Mouse (Mus musculus): ENCODE results near the gene Rock2.

Rock2 gene

DNA sequence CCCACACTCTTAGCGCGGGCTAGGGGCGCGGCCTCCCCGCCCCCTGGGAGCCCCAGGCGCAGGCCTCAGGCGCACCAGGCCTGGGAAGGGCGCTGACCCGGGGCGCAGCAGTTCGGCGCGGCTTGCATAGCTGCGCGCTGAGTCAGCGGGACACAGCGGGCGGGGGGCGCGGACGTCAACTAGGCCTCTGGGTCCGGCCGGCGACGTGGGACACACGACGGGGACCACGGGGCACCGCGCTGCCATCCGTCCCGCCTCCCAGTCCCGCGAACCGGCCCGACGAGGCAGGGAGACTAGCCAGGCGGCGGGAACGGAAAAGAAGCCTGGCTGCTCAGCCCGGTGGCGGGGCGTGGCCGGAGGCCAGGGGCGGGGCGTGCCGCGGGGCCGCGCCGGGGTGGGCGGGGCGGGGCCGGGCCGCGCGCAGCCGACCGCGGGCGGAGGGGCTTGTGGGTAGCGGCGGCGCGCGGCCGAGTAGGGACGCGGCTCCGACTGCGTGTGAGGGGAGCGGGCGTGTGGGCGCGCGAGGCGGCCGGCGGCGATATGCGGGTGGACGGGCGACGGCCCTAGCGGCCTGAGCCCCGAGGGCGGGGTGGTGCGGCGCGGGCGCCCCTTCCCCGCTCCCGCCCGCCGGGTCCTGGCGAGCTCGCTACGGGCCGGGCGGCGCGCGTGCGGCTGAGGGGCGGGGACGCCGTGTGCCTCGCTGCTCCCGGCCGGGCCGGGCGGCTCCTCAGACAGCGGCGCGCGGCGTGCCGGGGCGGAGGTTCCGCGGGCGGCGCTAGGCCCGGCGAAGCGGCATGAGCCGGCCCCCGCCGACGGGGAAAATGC, at the start of gene Rock2:
Gene Rock2, plus strand, starts transcription at position 500 of the 825 bp plus-strand sequence.
- in situ Hi-C loops (cut with MboI; ENCODE audit: unreplicated experiment in 2 of 2): no loop called here

DNA sequence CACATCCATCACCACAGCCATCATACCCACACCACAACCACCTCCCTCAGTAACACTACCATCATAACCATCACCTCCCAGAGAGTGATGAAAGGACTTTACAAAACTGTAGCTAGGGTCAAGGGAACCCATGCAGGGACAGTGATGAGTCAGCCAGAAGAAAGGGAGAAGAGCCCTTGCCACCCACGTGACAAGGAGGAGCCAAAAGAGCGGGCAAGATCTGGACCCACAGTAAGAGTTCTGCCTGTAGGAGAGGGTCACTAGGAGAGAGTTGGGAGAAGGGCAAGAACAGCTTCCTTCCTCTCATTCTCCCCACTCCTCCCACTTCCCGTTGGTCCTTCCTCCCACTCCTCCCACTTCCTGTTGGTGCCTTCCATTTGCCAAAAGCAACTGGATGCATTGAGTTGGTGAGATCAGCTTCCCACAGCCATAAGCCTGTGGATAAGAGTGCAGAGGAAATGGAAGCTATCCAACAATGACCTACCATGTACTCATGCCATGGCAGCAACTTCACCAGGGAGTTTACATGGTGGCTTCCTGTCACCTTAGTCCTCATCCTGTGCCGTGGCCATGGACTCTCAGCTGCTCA, 47.4 kb upstream of the Rock2 start:
- in situ Hi-C loops (cut with MboI; ENCODE audit: unreplicated experiment in 2 of 2): loop anchor here in 1 of 2 experiments (25.0 kb wide), 1 partner anchor 90 kb away; no protein-coding TSS in a partner anchor

DNA sequence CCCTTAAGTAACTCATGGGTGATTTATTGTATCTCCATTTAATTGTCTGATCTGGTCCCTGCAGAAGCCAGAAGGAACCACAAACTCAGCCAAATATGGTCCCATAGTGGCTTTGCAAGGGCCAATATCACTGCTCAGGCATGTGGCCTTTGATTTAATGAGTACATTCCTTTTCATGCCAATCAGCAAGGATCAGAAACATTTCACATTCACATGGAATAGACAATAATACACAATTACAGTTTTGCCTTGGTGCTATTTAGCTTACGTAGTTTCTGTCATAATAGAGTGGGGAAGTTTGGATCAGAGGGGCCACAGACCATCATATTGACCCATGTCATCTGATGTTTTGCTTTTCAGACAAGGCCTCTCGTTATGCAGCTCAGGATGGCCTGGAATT, 46.2 kb upstream of the Rock2 start:
- in situ Hi-C loops (cut with MboI; ENCODE audit: unreplicated experiment in 2 of 2): loop anchor here in 1 of 2 experiments (25.0 kb wide), 1 partner anchor 89 kb away; no protein-coding TSS in a partner anchor

DNA sequence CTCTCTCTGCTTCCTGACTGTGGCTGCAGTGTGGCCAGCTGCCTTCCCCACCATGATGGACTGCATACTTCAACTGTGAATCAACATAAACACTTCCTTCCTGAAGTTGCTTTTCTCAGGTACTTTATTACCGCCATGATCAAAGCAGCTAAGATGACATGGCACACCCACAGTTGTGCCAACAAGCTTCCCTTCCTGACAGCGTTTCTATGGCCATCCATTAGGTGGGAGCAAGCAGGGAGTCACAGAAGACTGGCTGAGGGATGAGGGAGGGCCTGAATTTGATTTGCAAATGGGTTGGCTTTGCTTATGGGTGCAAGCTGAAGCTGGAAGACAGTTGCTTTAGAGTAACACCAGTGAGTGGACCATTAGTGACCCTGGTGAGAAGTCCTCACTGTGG, 44.9 kb upstream of the Rock2 start:
- in situ Hi-C loops (cut with MboI; ENCODE audit: unreplicated experiment in 2 of 2): loop anchor here in 1 of 2 experiments (25.0 kb wide), 1 partner anchor 87 kb away; no protein-coding TSS in a partner anchor

GRCm38 (mm10) chr12:16850431-16851375, 44.0 kb upstream of the Rock2 start:
- in situ Hi-C loops (cut with MboI; ENCODE audit: unreplicated experiment in 2 of 2): no loop called here

DNA sequence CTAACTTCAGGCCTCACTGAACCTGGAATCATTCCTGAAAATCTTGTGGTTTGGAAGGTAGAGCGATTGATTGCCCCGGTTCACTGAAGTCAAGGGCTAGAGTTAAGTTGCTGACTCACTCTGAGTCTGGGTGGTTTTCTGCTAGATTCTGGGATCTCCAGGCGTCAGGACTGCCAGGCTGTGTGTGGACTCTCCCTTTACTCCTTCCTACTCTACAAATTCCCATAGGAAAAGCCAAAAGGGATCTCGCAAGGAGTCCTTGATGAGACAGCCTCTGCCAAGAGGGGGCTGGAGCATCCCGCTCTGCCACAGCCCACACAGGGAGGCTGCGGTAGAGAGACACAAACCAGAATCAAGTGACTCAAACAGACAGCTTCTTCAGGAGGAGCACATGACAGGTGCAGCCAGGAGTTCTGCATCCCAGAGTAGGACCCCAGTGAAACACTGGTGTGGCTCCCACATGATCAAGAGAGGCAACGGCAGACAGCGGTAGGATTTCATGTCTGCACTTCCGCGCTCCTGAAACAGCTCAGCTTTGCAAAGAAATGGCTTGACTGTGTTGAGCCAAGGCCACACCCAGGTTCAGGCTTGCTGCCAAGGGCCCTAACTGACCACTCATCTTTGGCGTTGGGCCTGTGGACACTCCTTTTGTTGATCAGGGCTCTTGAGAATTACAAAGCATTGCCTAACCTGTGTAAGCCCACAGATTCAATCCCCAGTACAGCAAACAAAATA, 41.1 kb upstream of the Rock2 start:
- in situ Hi-C loops (cut with MboI; ENCODE audit: unreplicated experiment in 2 of 2): no loop called here

- in situ Hi-C loops (cut with MboI; ENCODE audit: unreplicated experiment in 2 of 2): no loop called here
Measured at GRCm38 (mm10) chr12:16855632-16856305, 38.9 kb upstream of the Rock2 start.

DNA sequence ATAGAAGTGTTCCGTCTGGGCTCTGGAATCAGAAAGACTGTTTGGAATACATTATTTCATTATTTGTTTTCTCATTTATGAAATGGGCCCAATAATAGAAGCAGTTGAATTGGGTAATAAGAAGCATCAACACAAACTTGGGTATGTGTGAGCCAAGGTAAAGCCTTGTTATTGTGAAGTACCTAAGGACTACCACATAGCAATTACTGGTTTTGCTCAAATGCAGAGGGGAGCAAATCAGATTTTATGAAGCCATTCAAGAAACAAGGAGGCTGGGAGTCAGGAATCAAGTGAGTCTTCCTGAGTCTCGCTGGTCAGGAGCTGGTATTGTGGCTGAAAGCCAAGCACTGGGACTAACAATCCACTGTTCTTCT, 38.4 kb upstream of the Rock2 start:
- in situ Hi-C loops (cut with MboI; ENCODE audit: unreplicated experiment in 2 of 2): no loop called here

GRCm38 (mm10) chr12:16858081-16858480, 36.6 kb upstream of the Rock2 start:
- in situ Hi-C loops (cut with MboI; ENCODE audit: unreplicated experiment in 2 of 2): no loop called here

GRCm38 (mm10) chr12:16859781-16860180, 34.9 kb upstream of the Rock2 start:
- in situ Hi-C loops (cut with MboI; ENCODE audit: unreplicated experiment in 2 of 2): no loop called here

DNA sequence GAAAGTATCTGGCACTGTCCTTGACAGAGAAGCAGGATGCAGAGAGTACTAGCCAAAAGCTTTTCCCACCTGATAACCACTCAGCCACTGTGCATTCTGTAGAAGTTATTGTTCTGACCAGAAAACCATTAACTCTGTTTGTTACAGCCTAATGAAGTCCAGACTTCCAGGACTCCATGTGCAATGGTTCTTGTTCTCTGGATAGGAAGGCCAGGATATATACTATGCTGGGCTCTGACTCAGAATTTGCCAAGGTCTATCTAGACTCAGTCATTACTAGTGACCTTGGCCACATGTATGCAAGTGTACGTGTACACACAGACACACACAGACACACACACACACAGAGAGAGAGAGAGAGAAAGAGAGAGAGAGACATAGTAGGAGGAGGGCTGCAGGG, 34.2 kb upstream of the Rock2 start:
- in situ Hi-C loops (cut with MboI; ENCODE audit: unreplicated experiment in 2 of 2): no loop called here

- in situ Hi-C loops (cut with MboI; ENCODE audit: unreplicated experiment in 2 of 2): no loop called here
Measured at GRCm38 (mm10) chr12:16860961-16861360, 33.7 kb upstream of the Rock2 start.

DNA sequence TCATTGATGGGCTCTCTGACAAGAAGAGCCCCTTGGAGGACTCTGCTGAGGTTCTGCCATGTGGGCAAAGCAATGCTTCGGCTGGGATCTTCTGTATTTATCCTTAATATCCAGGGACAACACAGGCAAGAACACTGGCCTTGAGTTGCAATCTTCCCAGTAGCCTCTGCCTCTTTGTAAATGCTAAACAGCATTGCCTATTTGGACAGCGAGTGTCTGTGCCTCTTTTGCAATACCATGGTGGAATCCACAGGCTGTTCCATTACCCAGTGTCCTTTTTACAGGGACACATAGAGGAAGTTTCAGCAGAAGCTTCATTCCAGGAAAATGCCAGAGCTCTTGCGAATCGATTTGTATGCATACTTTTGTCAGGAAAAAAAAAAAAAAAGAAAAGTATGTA, 30.2 kb upstream of the Rock2 start:
- in situ Hi-C loops (cut with MboI; ENCODE audit: unreplicated experiment in 2 of 2): no loop called here

- in situ Hi-C loops (cut with MboI; ENCODE audit: unreplicated experiment in 2 of 2): loop anchor here in 1 of 2 experiments (5.0 kb wide), 1 partner anchor 54 kb away; the partner anchor contains the start of gene E2f6
Measured at GRCm38 (mm10) chr12:16865871-16866270, 28.8 kb upstream of the Rock2 start.

DNA sequence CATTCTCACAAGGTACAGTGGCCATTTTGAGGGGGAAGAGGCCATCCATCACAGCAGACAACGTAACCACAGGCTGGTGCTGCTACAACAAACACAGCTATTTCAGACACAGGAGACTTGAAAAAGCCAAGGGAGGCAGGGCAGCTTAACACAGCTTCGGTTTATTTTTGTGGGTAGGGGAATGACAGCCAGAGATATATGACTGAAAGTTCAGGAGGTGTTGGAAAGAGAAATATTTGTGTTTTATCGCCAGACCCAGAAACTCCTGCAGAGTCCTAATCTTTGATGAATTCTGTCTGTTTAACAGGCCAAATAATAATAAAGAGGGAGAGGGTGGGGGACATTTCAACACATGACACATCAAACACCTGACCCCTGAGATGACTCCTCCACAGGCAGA, 28.2 kb upstream of the Rock2 start:
- in situ Hi-C loops (cut with MboI; ENCODE audit: unreplicated experiment in 2 of 2): loop anchor here in 1 of 2 experiments (5.0 kb wide), 1 partner anchor 54 kb away; the partner anchor contains the start of gene E2f6

DNA sequence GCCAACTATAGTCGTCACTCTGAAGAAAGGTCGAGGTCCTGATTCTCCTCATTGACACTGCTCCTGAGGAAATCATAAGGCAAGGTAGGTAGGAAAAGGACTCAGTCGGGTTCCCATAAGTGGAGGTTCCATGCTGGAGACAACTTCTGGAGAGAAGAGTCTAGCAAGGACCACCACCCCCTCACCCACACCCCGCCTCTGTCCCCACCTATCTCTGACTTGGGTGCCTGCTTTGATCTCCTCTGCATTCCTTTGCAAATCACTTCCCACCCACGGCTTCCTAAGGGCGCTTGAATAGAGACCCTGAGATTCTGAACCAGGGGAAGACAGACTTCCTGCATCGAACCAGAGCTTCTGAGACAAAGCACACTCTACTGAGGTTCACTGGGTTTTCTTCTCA, 27.4 kb upstream of the Rock2 start:
- in situ Hi-C loops (cut with MboI; ENCODE audit: unreplicated experiment in 2 of 2): loop anchor here in 1 of 2 experiments (5.0 kb wide), 1 partner anchor 55 kb away; the partner anchor contains the start of gene E2f6

GRCm38 (mm10) chr12:16868618-16869017, 26.1 kb upstream of the Rock2 start:
- in situ Hi-C loops (cut with MboI; ENCODE audit: unreplicated experiment in 2 of 2): loop anchor here in 1 of 2 experiments (5.0 kb wide), 1 partner anchor 56 kb away; the partner anchor contains the start of gene E2f6

DNA sequence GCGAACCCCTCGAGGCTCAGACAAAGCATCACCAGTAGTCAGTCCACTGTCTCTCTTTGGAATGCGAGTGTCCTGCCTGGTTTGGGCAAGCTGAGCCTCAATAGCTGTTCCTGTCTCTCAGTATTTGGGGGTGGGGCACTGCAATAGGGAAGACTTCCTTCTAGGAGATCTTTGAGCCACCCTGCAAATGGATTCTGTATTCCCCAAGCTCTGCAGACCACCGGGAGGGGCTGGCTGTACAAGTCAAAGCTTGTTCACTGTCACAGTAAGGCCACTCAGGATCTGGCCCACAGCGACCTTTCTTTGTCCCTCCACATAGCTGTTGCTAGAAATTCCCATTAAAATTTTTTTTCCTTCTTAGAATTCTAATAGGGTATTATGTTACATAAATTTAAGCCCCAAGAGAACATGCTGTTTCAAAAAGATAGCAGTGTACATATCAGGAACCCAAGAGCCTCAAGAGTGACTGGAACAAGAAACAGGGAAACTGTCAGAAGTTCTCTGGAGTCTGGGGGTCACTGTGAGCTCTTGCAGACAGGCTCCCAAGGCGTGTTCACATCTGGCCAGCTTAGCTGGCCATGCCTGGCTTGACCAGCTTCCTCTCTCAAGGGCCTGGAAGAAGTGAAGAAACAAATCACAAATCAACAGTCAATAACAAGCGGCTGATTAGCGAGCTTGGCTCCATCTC, 25.5 kb upstream of the Rock2 start:
- in situ Hi-C loops (cut with MboI; ENCODE audit: unreplicated experiment in 2 of 2): loop anchor here in 1 of 2 experiments (5.0 kb wide), 1 partner anchor 57 kb away; the partner anchor contains the start of gene E2f6
